Mouse (Mus musculus) megakaryocyte-erythroid progenitor cell, adult 5-6 weeks (primary cell): ENCODE measurements around the gene Fli1. TPM values are rescaled to one million over a fixed set of nuclear protein-coding genes. Genes with fewer than 3 reads are reported as not detected.

Source experiments
- ATAC-seq: replicated peaks from 2 replicates; pipeline ENCODE4 v1.8.0; 2016; ENCODE audit warnings: mild to moderate bottlenecking, inconsistent platforms; ENCODE audit not compliant: severe bottlenecking, poor library complexity, low FRiP score, low TSS enrichment
- total RNA-seq, 2 experiments: library from RNA; stranded (forward) in 1 of 2; stranded (reverse) in 1 of 2; fragments of 200-1000, 215-1000 nt in 1 of 2; fragments of >200 nt in 1 of 2; fragmentation: Nextera tagmentation in 1 of 2; gene quantifications; 2 replicates each; pipeline ENCODE4 v1.2.3; 2014 to 2017

Gene Fli1
- total RNA-seq, 2 experiments from 2014 or later: 8.9 to 17.7 TPM

DNA sequence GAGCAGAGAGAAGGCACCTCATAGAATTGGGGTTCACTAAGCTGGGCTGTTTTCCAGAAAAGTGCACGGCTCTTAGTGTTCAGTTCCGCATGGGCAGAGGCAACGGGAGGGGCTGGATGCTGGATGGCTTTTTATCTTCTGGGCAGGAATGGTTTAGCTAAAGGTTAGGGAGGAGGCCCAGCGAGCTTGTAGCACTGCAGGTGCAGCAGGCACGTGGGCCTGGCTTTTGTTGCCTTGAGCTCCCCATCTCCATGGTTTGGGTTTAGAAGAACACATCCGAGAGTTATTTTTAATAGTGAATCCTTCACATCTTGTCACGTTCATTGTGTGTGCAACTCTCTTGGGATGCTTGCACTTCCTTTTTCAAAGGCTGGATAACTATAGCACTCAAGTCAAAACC, 117.3 kb downstream of the Fli1 start:
- no peak for ATAC-seq

DNA sequence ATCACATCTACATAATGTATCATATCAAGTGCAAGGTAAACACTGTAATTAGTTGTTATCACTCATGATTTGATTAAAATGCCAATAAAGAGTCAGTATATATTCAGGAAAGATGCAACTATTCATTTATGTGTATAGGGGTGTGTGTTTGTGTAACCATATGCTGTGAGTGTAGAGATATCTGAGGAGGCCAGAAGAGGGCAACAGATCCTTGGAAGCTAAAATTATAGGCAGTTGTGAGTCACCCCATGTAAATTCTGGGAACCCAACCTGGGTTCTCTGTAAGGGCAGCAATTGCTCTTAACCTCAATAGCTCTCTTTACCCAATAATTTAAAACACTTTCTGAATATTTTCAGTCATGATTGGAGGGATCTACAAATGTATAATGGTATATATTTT, 122.0 kb downstream of the Fli1 start:
- ATAC-seq: no peak

DNA sequence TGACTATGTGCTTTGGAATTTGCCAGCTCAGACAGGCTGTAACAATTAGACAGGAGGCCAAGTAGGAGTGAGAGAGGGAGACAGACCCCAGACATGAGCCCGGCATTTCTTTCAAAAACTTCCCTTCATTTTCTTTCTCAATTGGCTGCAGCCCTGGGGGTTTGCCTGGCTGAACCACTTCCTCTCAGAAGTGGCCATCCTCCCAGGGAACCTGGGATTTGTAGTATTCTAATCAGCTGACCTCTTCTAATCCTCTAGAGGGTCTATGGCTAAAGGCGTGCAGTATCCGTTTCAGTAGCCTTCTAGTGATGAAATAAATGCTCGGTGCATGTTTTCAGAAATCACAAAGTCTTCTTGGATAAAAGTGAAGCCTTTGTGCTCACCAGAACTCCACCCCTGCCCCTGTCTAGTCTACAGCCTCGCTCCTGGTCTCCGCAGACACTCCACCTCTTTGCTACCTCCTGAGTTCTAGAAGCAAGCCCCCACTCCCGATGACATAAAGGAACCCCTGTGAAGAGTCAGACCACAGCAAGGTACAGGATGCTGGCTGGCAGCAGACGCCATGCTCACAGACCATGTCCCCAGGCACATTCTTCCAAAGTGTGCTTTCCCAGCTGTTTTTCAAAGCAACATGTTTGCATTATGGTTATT, 125.1 kb downstream of the Fli1 start:
- no peak for ATAC-seq

DNA sequence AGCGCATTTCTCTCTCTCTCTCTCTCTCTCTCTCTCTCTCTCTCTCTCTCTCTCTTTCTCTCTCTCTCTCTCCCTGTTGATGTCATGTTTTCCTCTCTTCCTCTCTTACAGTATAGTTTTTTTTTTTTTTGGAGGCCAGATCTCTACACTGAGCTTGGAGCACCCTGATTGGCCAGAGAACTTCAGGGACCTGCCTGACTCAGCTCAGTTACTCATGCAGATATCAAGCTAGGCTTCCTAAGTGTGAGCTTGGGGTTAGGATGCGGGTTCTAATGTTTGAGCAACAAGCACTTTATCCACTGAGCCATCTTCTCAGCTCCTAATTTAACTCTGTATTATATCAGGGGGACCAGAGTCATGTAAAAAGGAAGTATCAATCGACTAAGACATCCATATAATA, 126.7 kb downstream of the Fli1 start:
- no peak for ATAC-seq

DNA sequence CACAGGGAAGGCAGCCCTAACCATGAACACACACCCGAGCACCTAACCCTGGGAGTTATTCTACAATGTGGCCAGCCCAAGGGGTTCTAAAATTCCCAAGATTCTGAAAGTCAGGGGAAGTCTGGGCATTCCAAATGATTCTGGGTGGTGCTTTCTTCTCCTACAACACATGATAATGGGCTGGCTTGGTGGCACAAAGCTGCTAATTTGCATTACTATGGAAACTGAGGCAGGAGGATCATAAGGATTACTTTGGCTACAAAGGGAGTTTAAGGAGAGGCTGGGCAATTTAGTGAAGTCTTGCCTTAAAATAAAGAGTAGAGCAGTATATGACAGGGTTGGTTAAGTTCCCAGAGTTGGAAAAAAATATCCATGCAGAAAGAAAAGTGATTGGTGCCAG, 127.7 kb downstream of the Fli1 start:
- no peak for ATAC-seq

DNA sequence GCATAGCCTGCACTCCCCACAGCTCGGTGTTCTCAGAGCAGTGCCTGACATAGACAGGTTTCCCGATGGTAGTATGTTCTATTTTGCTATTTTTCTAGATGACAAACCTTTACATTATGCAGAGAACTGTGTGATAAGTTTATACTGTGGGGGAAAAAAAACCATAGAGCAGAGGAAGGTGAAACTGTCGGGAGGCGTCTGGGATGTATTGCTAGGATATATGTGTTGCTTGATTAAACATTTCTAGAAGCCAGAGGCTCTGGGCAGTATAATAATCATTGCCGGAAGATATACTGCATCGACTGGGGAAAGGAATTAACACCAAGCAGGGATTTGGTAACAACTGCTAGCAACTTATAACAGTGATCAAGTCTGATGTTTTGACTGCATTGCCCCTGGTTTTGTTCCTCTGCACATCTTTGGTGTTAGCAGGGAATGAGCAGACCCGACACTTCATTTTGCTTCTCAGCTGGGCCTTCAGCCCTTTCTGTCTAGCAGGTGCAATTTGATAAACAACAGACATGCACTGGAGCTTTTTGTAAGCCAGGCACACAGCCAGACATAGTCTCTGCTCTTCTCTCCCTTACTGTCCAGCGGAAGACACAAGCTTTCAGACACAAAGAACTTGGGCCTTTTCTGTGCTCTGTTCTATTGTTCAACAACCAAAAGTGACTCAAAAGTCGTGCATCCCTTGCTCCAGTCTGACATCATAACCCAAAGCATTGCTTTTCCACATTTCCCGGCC, 129.7 kb downstream of the Fli1 start:
- no peak for ATAC-seq

DNA sequence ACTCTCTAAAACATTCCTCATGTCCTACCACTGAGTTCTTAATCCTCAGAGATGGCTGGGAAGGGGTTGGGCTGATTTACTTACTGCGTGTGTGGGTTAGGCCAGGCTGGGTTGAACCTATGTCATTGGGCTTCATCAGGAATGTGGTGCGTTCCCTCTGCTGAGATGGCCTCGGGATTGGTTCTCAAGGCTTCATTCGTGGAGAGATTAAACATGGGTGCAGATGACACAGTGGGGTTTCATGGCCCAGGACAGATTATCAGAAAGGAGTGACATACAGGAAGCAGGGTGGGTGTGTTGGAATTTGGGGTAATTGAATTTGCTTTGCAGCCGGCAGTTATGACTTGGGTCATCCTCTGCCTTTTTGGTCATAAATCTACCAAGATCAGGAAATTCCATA, 131.2 kb downstream of the Fli1 start:
- ATAC-seq: no peak

DNA sequence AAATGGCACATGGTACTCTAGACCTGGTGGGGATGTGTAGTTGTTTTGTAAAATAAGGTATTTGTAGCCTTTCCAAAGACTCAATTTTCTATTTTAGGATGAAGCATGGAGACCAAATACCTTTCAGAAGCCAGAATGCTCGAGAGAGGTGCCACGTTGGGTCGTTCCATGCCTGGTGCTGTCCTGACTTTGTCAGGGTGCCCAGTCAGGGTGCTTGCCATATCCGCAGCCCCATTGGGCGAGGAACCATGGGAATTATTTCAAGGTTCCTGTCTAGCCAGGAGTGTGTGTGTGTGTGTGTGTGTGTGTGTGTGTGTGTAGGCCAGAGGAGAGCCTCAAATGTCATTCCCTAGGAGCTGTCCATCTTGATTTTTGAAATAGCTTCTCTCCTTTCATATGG, 132.0 kb downstream of the Fli1 start:
- ATAC-seq: no peak

DNA sequence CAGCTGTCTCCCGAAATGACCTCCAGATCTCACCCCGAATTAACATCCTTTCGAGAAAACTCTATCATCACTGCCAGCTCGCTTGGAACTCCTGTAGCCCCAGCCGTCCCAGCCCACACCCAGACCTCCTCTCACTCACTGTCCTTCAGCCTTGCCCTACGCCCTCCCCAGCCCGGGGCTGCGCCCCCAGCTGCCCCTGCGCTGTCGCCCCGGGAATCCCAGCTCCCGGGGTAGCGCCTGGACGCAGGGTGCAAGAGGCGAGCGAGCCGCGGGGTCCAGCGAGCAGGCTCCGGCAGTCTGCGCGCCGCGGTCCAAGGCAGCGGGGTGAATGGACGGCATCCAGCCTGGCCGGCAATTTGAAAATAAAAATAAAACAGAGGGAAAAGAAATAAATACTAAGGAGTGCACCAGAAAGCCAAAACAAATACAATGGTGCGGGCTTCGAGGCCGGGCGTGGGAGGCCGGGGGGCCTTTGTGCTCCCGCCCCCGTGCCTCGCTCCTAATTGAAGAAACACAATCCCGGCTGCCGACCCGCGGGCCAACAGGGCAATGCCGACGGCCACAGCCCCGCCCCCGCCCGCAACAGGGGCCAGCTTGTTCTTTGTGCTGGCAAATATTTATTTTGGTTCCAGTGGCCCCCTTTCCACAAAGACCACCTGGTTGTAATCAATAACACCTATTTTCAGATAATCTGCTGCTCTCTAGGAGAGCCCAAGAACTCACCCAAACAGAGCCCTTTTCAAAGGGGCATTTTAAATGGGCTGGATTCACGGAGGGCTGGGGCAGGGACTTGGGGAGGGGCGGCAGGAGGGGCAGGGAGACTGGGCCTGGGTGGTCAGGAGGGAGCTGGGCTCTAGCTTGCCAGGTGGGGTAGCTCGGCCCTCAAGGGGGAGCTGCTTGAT, 133.3 kb downstream of the Fli1 start:
- ATAC-seq: no peak

DNA sequence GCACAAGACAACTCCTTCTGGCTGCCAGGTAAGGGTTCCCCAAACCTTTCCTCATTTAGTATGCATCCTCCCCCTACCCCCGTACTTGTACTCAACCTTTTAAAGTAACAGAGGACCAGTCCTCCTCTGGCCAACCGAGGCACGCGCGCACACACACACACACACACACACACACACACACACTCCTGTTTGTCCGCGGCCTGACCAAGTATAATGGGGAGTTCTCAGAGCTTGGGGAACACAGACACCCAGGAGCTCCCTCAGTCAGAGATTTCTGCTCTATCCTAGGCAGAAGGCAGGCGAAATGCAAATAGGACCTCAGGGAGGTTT, 134.0 kb downstream of the Fli1 start:
- no peak for ATAC-seq

DNA sequence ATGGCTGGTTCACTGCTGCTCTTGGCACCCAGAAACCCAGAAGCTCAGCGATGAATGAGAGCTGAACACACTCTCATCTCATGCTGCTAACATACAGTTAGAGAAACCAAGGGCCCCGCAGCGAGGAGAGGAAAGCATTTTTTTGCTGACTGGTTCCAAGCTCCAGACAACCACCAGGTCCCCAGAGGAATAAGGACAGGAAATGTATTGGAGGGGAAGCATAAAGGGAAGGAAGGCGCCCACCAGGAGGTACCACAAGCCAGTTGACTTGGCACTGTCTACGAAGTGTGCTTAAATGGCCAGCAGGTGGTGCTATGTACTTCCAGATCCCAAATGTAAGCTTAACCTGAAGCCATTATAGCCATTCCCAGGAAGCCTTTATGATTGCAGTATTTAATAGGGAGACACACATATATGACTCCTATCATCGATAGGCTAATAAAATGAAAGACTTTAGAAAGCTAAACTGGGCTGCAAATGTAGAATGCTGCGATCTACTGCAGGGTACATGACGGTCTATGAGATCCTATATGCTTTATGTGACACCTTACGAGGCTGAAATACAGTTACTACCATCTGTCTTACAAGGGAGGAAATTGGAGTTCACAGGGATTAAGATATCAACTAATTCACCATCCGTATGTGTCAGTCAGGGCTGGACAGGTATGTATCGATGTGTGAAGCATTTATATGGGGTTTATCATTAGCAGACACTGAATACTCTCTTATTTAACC, 137.3 kb downstream of the Fli1 start:
- ATAC-seq: peak; percentile 62

DNA sequence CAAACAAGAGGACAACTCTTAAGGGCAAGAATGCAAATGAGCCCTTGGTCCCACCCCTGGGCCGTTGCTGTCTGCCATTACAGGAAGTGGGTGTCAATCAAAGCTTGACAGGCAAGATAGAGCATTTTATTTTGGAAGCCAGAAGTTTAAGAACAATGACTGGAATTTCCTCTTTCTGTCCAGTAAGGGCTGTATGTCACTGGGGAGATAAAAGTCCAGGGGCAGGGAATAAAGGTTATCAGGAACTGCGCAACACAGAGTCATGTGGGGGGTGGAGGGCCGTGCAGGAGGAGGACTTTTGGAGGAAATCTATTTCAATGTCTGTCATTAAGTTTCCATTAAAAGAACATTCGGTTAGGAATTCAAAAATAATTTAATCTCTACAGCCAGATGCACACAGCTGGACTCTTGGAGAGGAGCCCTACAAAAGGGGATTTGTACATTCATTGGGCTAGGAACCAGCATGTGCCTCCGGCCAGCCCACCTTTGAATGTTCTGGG, 141.9 kb downstream of the Fli1 start:
- ATAC-seq: no peak

DNA sequence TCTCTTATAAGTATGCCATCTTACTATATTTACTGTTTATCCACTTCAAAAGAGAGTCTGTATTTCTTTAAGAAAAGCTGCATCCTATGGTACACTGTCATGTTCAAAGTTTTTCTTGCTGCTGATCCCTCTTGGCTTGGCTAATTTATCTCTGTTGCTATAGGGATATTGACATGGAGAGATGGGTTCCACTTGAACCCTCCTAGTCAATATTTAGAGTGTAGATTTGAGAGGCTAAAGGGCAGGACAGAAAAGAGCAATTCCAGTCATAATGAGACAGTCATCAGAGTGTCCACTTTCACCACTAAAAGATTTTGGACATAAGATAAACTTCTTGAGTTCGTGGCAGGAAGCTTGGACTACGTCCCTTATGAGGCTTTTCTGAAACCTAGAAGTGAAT, 142.4 kb downstream of the Fli1 start:
- ATAC-seq: no peak

DNA sequence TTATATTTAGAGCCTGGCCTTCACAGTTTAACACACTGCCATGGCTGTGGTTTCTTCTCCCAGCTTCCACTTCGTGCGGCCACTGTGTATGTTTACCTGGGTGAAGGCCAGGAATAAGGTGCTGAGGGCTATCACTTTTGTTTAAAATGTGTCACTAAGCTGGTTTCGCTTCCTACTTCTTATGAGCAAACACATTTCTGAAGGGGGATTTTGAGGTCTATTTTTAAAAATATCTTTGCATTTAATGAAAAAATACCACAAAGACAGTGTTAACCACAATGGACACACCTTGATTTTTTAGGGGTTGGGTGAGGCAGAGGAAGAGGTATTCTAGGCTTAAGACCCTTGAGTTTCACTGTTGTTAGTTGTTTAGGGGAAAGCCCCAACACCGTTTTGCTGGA, 147.9 kb downstream of the Fli1 start:
- no peak for ATAC-seq

DNA sequence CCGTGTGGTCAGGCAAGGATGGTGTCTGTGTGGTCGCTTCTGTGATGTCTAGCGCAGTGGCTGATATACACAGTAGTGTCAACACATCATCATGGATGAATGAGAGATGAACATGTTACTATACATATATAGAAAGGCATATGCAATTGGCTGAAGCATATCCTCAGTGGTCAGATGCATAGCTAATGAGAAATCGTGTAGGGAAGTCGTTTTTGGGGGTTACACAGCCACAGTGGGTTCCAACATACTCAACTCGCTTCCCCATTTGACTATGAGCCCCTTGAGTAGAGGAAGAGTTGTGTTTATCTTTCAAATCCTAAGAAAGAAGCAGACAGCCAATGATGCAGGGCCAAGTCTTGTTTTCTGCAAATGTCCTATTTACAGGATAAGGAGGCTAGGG, 149.9 kb downstream of the Fli1 start:
- no peak for ATAC-seq

DNA sequence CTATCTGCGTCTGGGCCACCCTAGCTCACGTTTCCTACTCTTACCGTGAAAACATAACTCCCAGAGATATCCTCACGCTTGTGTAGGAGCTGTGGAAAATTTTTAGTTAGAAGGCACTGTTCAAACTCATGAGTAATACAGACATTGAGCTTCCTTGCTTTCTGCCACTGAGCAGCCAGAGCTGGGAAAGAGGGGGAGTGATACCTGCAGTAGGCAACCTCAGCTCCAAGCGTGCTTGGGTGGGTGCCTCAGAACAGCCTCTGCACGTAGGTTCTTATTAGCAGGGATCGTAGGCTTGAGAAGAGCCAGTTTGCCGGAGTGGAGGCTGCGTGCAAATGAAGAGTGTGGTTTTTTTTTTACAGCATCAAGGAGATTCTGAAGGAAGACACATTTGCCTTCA, 151.0 kb downstream of the Fli1 start:
- no peak for ATAC-seq

DNA sequence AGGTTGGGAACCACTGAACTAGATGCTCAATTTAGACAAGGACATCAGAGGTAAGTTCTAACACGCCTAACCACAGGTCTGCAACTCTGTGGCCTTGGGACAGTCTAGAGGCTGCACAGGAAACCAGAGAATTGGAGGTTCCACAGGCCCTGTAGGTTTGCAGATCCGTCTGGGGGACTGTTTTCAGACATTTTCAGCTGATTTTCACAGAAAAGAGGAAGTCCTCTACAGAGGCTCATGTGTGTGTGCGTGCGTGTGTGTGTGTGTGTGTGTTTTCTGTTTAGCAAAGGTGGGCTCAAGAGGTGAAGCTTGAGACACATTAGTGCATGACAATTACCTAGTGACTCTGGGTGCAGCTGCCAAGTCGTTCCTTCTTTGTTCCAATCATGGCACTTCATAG, 151.6 kb downstream of the Fli1 start:
- no peak for ATAC-seq

DNA sequence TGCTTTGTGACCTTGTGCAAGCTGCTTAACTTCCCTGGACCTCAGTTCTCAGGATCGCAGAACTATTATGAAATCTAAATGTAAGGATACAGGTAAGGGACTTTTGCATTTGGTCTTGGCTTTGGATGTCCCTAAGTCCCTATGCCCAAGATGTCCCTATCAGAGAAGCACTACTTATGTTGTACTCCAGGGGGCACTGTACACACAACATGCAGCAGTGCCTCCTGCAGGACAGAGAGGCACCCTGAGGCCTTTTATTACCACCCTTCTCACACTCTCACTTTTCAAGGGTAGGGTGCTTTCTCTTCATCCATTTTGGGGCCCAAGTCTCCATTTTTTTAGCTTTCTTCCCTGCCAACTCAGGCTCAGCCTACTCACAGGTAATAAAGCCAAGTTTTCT, 154.5 kb downstream of the Fli1 start:
- peak; percentile 80; the same call in 1 of the 2 replicates for ATAC-seq

DNA sequence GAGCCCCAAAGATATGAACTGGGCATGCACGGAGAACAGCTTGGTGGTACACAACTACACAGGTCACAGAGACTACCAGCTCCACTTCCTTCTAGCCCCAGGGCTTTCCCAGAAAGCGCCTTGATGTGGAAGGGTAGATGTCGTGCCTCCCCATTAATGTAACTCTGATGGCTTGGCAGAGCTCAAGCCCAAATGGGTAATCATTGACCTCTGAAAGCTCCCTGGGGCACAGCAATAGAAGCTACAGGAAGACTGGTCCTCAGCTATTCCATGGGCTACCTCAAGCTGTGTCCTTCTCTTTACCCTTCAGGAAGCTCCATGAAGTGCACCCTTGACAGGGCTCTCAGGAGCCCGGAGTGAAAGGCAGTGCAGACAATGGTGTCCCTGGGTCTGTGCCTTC, 157.8 kb downstream of the Fli1 start:
- no peak for ATAC-seq
